Mouse (Mus musculus) midbrain, embryonic 11.5 days (tissue): Measurements from ENCODE around the gene 2310022A10Rik. TPM values are rescaled to one million over a fixed set of nuclear protein-coding genes. Genes with fewer than 3 reads are reported as not detected.
"Not testable (repeated sequence)": the region's sequence is repeated elsewhere in the genome, so short reads cannot be mapped to it uniquely, and the experiment has no call there.

ENCODE experiments used
- ATAC-seq: fragments of 200-750 bp; cut with Nextera tagmentation; 2 replicates; pipeline ENCODE4 v1.8.0; 2017; ENCODE audit warnings: moderate TSS enrichment, moderate library complexity; ENCODE audit not compliant: low FRiP score
- DNase-seq: peaks from one replicate; pipeline ENCODE4 v3.0.0; 2015; ENCODE audit warnings: low spot score; ENCODE audit errors: missing footprints
- H3K27ac ChIP-seq: fragments of 300-500 bp; sonication (generic); 2 replicates; pipeline ENCODE4 v1.5.1; 2014; ENCODE audit warnings: low read depth, low read length
- H3K27me3 ChIP-seq: fragments of 300-500 bp; sonication (generic); 2 replicates; pipeline ENCODE4 v1.6.1; 2014; ENCODE audit warnings: mild to moderate bottlenecking, low read length, moderate library complexity, mixed read lengths; ENCODE audit not compliant: control insufficient read depth, insufficient read depth
- H3K36me3 ChIP-seq: fragments of 300-500 bp; sonication (generic); 2 replicates; pipeline ENCODE4 v1.6.1; 2014; ENCODE audit warnings: mild to moderate bottlenecking, low read length, moderate library complexity, mixed read lengths; ENCODE audit not compliant: control insufficient read depth, insufficient read depth
- H3K4me1 ChIP-seq: fragments of 300-500 bp; sonication (generic); 2 replicates; pipeline ENCODE4 v1.6.1; 2014; ENCODE audit warnings: low read length; ENCODE audit not compliant: control insufficient read depth, insufficient read depth
- H3K4me2 ChIP-seq: fragments of 300-500 bp; sonication (generic); 2 replicates; pipeline ENCODE4 v1.6.1; 2014; ENCODE audit warnings: mild to moderate bottlenecking, moderate library complexity
- H3K4me3 ChIP-seq: fragments of 300-500 bp; sonication (generic); 2 replicates; pipeline ENCODE4 v1.5.1; 2014; ENCODE audit warnings: low read depth, low read length
- H3K9ac ChIP-seq: fragments of 300-500 bp; sonication (generic); 2 replicates; pipeline ENCODE4 v1.6.1; 2014; ENCODE audit warnings: low read length
- H3K9me3 ChIP-seq: fragments of 300-500 bp; sonication (generic); 2 replicates; pipeline ENCODE4 v1.6.1; 2016; ENCODE audit warnings: low read length; ENCODE audit not compliant: control insufficient read depth
- WGBS: fragments of 180-500 bp; shearing (Covaris S2); extraction: QIAGEN DNeasy Blood & Tissue Kit; methylation state at CpG from one replicate; pipeline ENCODE4 v1.1.7; 2014; 5-methylcytosine and 5-hydroxymethylcytosine counted together
- polyA plus RNA-seq: library from polyadenylated mRNA; unstranded; fragments of >200 nt; fragmentation: Nextera tagmentation; extraction: Ambion mirVana; gene quantifications from 2 replicates; pipeline ENCODE4 v1.2.1, GENCODE M21; 2014

The 2310022A10Rik gene
- polyA plus RNA-seq, 1 experiment from 2014 or later, result 26.5 TPM

DNA sequence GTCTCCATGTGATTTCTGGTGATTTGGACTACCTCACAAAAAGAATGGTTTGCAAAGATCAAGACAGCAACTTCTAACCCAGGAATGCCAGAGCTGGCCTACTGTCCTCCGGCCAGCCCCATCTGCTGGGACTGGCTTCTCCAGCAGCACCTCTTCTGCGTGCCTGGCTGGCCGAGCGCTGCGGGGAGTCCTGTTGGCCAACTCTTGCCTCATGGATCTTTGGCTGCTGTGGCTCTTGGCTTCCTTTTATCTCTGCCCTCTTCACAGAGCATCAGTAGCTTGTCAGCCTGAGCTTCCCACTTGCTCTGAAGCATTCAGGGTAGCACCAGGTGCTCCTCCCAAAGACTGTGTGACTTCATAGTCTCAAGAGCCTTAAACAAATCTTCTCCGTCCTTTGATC, 75.2 kb downstream of the 2310022A10Rik start:
- WGBS, result 95% methylated on average over 6 of the region's 6 CpGs
- peaks cover 17% of the 10 kb centered on the region for H3K36me3 ChIP-seq

DNA sequence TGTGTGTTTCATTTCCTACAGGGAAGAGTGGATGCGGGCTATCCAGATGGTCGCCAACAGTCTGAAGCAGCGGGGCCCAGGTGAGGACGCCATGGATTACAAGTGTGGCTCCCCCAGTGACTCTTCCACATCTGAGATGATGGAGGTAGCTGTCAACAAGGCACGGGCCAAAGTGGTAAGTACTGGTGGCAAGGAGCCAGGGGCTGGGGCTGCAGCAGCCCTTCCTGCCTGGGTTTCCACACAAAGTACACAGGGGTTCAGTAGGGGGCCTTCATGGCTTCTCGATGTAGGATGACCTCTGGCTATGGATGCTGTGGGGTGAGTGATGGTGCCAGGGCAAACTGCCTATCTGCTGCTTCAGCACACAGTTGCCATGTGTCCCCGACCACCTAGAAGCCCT, 75.8 kb downstream of the 2310022A10Rik start:
- H3K4me2 ChIP-seq, ATAC-seq, H3K9ac ChIP-seq, H3K4me3 ChIP-seq, H3K27ac ChIP-seq, H3K27me3 ChIP-seq, H3K9me3 ChIP-seq, DNase-seq, H3K4me1 ChIP-seq: not testable (repeated sequence)
- WGBS, result 98% methylated on average over 7 of the region's 7 CpGs
- H3K36me3 ChIP-seq, result peaks cover 17% of the 10 kb centered on the region

More for the DNA sequence above, 75.2 kb downstream of the 2310022A10Rik start:
- Histone ChIP-seq H3K9me3 (no peaks in the 10 kb centered on the region), H3K27me3 (no peaks in the 10 kb centered on the region), H3K4me2 (no peak overlapping the region), H3K4me3 (no peak overlapping the region), H3K9ac (no peak overlapping the region), H3K27ac (no peak overlapping the region), H3K4me1 (no peaks in the 10 kb centered on the region)
- DNase-seq (no peak), ATAC-seq (no peak)

DNA sequence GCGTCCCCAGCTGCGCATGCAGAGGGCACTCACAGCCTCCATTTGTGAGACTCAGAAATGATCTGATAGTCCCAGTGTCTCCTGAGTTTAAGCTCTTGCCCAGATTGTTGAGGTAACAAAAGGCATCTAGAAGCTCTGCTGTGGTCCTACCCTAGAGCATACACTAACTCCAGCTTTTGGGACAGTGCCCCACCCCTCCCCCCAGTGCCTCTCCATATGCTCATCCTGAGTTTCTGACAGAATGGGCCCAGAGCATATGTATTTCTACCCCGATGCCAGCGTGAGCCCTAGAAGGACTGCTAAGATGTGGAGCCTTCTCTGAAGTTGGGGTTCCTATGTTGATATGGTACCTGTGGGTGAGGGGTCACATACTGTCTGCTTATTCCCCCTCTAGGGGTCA, 78.4 kb downstream of the 2310022A10Rik start:
- Histone ChIP-seq H3K4me2 (no peak overlapping the region), H3K4me3 (no peak overlapping the region), H3K36me3 (peaks cover 22% of the 10 kb centered on the region), H3K27me3 (no peaks in the 10 kb centered on the region), H3K9me3 (no peaks in the 10 kb centered on the region), H3K27ac (no peak overlapping the region), H3K4me1 (no peaks in the 10 kb centered on the region), H3K9ac (no peak overlapping the region)
- WGBS, result 95% methylated on average over 4 of the region's 4 CpGs
- ATAC-seq, result no peak
- DNase-seq, result no peak

Other genes starting within 250 kb of the 2310022A10Rik start
- 2.9 and 5.8 TPM in 2 replicates for gene Ltbp4, start 215.5 kb upstream of the 2310022A10Rik start, polyA plus RNA-seq
- gene Shkbp1, start 197.2 kb upstream of the 2310022A10Rik start, polyA plus RNA-seq, result 45.9 and 50.7 TPM in 2 replicates
- not detected in 2 replicates for gene Gm20479, start 195.8 kb upstream of the 2310022A10Rik start, polyA plus RNA-seq
- gene Sptbn4, start 105.5 kb upstream of the 2310022A10Rik start, polyA plus RNA-seq, result 0.08 and 0.31 TPM in 2 replicates
- gene Blvrb, start 105.3 kb upstream of the 2310022A10Rik start, polyA plus RNA-seq, result 33.1 and 39.5 TPM in 2 replicates
- 20.3 and 22.0 TPM in 2 replicates for gene Sertad3, start 79.5 kb upstream of the 2310022A10Rik start, polyA plus RNA-seq
- gene Sertad1, start 66.3 kb upstream of the 2310022A10Rik start, polyA plus RNA-seq, result 13.4 and 15.5 TPM in 2 replicates
- gene Prx, start 53.9 kb upstream of the 2310022A10Rik start, polyA plus RNA-seq, result 0.77 and 0.85 TPM in 2 replicates
- 0.18 and 0.21 TPM in 2 replicates for gene Hipk4, start 30.0 kb upstream of the 2310022A10Rik start, polyA plus RNA-seq
- gene Pld3, start within 50 bp of the 2310022A10Rik start, polyA plus RNA-seq, result 62.5 and 63.5 TPM in 2 replicates
- 62.6 and 69.0 TPM in 2 replicates for gene Akt2, start 38.3 kb downstream of the 2310022A10Rik start, polyA plus RNA-seq
- 9.3 and 10.2 TPM in 2 replicates for gene Ttc9b, start 100.7 kb downstream of the 2310022A10Rik start, polyA plus RNA-seq
- gene Map3k10, start 121.4 kb downstream of the 2310022A10Rik start, polyA plus RNA-seq, result 5.1 and 8.8 TPM in 2 replicates
- gene Zfp607b, start 136.1 kb downstream of the 2310022A10Rik start, polyA plus RNA-seq, result 8.6 and 9.3 TPM in 2 replicates
- gene Zfp60, start 178.2 kb downstream of the 2310022A10Rik start, polyA plus RNA-seq, result 83.0 and 89.2 TPM in 2 replicates